Mouse (Mus musculus): ENCODE data around the gene St6galnac4.

DNA sequence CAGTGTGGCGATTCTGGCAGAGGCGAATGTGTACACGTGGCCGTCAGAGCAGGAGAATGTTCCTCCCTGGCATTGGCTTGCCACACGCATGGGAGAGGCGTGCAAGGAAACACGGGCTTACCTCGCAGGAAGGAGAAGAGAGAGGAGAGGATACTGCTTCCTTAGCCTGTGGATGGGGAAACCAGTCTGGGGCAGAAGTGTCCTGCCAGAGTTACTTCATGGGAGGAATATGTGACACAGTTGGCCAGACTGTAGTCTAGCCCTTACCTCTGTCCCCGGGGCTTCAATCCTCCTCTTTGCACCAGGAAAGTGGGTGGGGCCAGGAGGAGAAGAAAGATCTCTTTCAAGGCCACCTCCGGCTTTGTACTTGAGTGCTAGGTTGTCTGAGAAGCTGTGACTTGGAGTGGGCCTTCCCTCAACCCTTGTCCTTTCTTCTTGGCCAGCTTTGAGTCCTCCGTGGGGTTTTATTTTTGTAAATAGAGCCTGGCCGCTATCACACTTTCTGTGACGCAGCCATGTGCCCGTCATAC, 47.4 kb upstream of the St6galnac4 start:
- no peak for TF ChIP-seq POLR2A (IDR thresholded peaks at IDR 0.05; ENCODE audit: borderline replicate concordance, control insufficient read depth, low read depth, low read length)
- no peak for TF ChIP-seq CTCF (IDR thresholded peaks at IDR 0.05; ENCODE audit: control insufficient read depth, insufficient read depth, low read length)
